Mouse (Mus musculus) CD4-positive, CD25-positive, alpha-beta regulatory T cell, adult 9 weeks (primary cell): ENCODE measurements around the gene Vmn2r113. TPM values are rescaled to one million over a fixed set of nuclear protein-coding genes. Genes with fewer than 3 reads are reported as not detected.

ENCODE experiments used
- polyA plus RNA-seq: library from polyadenylated mRNA; unstranded; fragments of 100-300 nt; shearing (Covaris generic); gene quantifications from one replicate; pipeline ENCODE4 v1.2.1, GENCODE M21; 2017

Vmn2r113 gene
- polyA plus RNA-seq, result 0.02 TPM

DNA sequence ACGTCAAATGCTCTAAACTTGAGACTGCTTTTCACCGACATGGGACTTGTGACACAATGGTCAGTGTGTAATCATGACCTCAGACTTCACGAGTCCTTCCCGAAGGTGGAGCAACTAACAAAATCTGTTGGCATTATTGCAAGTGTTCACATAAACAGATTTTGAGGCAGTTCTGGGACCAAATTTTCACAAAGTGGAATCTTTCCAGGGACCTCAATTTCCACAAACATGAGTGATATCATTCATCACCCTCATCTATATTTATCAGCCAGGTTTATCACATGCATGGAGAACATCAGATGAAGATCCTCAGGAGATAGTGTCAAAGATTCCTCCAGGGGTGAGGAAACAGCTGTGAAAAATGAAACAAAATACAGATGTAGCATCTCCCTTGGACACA lies at the start of gene Vmn2r113:
Gene Vmn2r113, plus strand, starts transcription at position 301 of the 400 bp plus-strand sequence.

Other genes starting within 250 kb of the Vmn2r113 start
- gene Zfp945, start 75.8 kb upstream of the Vmn2r113 start, polyA plus RNA-seq, result 34.2 TPM
- gene Vmn2r-ps130, start 118.2 kb downstream of the Vmn2r113 start, polyA plus RNA-seq, result not detected